Mouse (Mus musculus) MEL (cell line): ENCODE measurements around the gene Ano6. TPM values are rescaled to one million over a fixed set of nuclear protein-coding genes. Genes with fewer than 3 reads are reported as not detected.

ENCODE experiments used
- DNase-seq: peaks from one replicate; pipeline ENCODE4 v3.0.0; 2011; ENCODE audit warnings: low read depth, low spot score
- H3K27ac ChIP-seq: 2 replicates; pipeline ENCODE4 v1.5.1; 2012; ENCODE audit warnings: low read depth, mild to moderate bottlenecking, control low read depth, low read length, moderate library complexity; ENCODE audit not compliant: control insufficient read depth
- H3K27me3 ChIP-seq, 2 experiments: fragments of 150-350 bp in 1 of 2; sonication (generic) in 1 of 2; 2 replicates each; pipeline ENCODE4 v1.6.1; 2012; ENCODE audit warnings: low read length in 2 of 2, mild to moderate bottlenecking in 2 of 2, improper control_type of control experiment in 1 of 2, moderate library complexity in 1 of 2; ENCODE audit not compliant: insufficient read depth in 2 of 2, control insufficient read depth in 1 of 2
- H3K36me3 ChIP-seq, 2 experiments: 2 replicates each; pipeline ENCODE4 v1.6.1; 2012 to 2014; ENCODE audit warnings: low read length in 2 of 2, improper control_type of control experiment in 1 of 2, inconsistent platforms in 1 of 2, mild to moderate bottlenecking in 1 of 2; ENCODE audit not compliant: insufficient read depth in 2 of 2, control insufficient read depth in 1 of 2
- H3K4me1 ChIP-seq, 2 experiments: fragments of 150-350 bp in 1 of 2; sonication (generic) in 1 of 2; 2 replicates each; pipeline ENCODE4 v1.6.1; 2012; ENCODE audit warnings: low read length in 2 of 2, improper control_type of control experiment in 1 of 2, mild to moderate bottlenecking in 1 of 2; ENCODE audit not compliant: insufficient read depth in 2 of 2, control insufficient read depth in 1 of 2
- H3K4me3 ChIP-seq, 2 experiments: fragments of 150-350 bp in 1 of 2; sonication (generic) in 1 of 2; 2 replicates each; pipeline ENCODE4 v1.5.1; 2012; ENCODE audit warnings: low read depth in 2 of 2, low read length in 2 of 2, mild to moderate bottlenecking in 2 of 2, moderate library complexity in 2 of 2, control low read depth in 1 of 2, improper control_type of control experiment in 1 of 2; ENCODE audit not compliant: control insufficient read depth in 1 of 2, insufficient read depth in 1 of 2
- H3K79me2 ChIP-seq: 2 replicates; pipeline ENCODE4 v1.6.1; 2012; ENCODE audit warnings: mild to moderate bottlenecking, low read length, moderate library complexity; ENCODE audit not compliant: control insufficient read depth, poor library complexity, insufficient read depth
- H3K9ac ChIP-seq: 2 replicates; pipeline ENCODE4 v1.6.1; 2012; ENCODE audit warnings: low read depth, mild to moderate bottlenecking, control low read depth, low read length, moderate library complexity; ENCODE audit not compliant: control insufficient read depth, poor library complexity, severe bottlenecking
- H3K9me3 ChIP-seq: fragments of 150-350 bp; sonication (generic); replicated peaks from 2 replicates; pipeline ENCODE4 v1.6.1; 2012; ENCODE audit warnings: mild to moderate bottlenecking, low read length, improper control_type of control experiment, moderate library complexity; ENCODE audit not compliant: insufficient read depth
- BHLHE40 ChIP-seq: IDR thresholded peaks from 2 replicates; pipeline ENCODE4 v1.6.1; 2012; ENCODE audit warnings: low read depth, mild to moderate bottlenecking, inconsistent platforms, low read length, improper control_type of control experiment, borderline replicate concordance
- ELF1 ChIP-seq: IDR thresholded peaks from 2 replicates; pipeline ENCODE4 v1.6.1; 2014; ENCODE audit warnings: low read depth, mild to moderate bottlenecking, inconsistent platforms, low read length, improper control_type of control experiment, moderate library complexity
- EP300 ChIP-seq, 2 experiments: IDR thresholded peaks; 2 replicates each; pipeline ENCODE4 v1.6.1; 2011; ENCODE audit warnings: improper control_type of control experiment in 2 of 2, low read length in 2 of 2, low read depth in 1 of 2, mild to moderate bottlenecking in 1 of 2
- ETS1 ChIP-seq: IDR thresholded peaks from 2 replicates; pipeline ENCODE4 v1.6.1; 2012; ENCODE audit warnings: low read depth, mild to moderate bottlenecking, inconsistent platforms, low read length, improper control_type of control experiment, moderate library complexity
- GATA1 ChIP-seq: IDR thresholded peaks from 2 replicates; pipeline ENCODE4 v1.6.1; 2011; ENCODE audit warnings: low read depth, low read length, improper control_type of control experiment
- JUND ChIP-seq: IDR thresholded peaks from 2 replicates; pipeline ENCODE4 v1.6.1; 2011; ENCODE audit warnings: low read depth, mild to moderate bottlenecking, improper control_type of control experiment, low read length
- MEF2A ChIP-seq: IDR thresholded peaks from 2 replicates; pipeline ENCODE4 v1.6.1; 2014; ENCODE audit warnings: low read depth, mild to moderate bottlenecking, inconsistent platforms, low read length, improper control_type of control experiment; ENCODE audit not compliant: poor library complexity, insufficient replicate concordance, severe bottlenecking; ENCODE audit errors: extremely low read depth
- MXI1 ChIP-seq: IDR thresholded peaks from 2 replicates; pipeline ENCODE4 v1.6.1; 2011; ENCODE audit warnings: mild to moderate bottlenecking, low read depth, low read length, improper control_type of control experiment
- NRF1 ChIP-seq: IDR thresholded peaks from 2 replicates; pipeline ENCODE4 v1.6.1; 2014; ENCODE audit warnings: low read depth, mild to moderate bottlenecking, inconsistent platforms, low read length, improper control_type of control experiment, moderate library complexity; ENCODE audit not compliant: poor library complexity, insufficient read depth, severe bottlenecking
- RAD21 ChIP-seq: IDR thresholded peaks from 2 replicates; pipeline ENCODE4 v1.6.1; 2011; ENCODE audit warnings: mild to moderate bottlenecking, low read depth, low read length, improper control_type of control experiment
- RCOR1 ChIP-seq: IDR thresholded peaks from 2 replicates; pipeline ENCODE4 v1.6.1; 2012; ENCODE audit warnings: low read depth, mild to moderate bottlenecking, inconsistent platforms, low read length, improper control_type of control experiment
- SMC3 ChIP-seq: IDR thresholded peaks from 2 replicates; pipeline ENCODE4 v1.6.1; 2011; ENCODE audit warnings: low read depth, low read length, improper control_type of control experiment
- TCF12 ChIP-seq: IDR thresholded peaks from 2 replicates; pipeline ENCODE4 v1.6.1; 2014; ENCODE audit warnings: low read depth, mild to moderate bottlenecking, inconsistent platforms, low read length, improper control_type of control experiment, moderate library complexity
- USF1 ChIP-seq: IDR thresholded peaks from 2 replicates; pipeline ENCODE4 v1.6.1; 2014; ENCODE audit warnings: low read depth, mild to moderate bottlenecking, inconsistent platforms, low read length, improper control_type of control experiment, moderate library complexity
- ZKSCAN1 ChIP-seq: IDR thresholded peaks from 2 replicates; pipeline ENCODE4 v1.6.1; 2012; ENCODE audit warnings: low read depth, mild to moderate bottlenecking, inconsistent platforms, low read length, improper control_type of control experiment, moderate library complexity
- ZMIZ1 ChIP-seq: IDR thresholded peaks from 2 replicates; pipeline ENCODE4 v1.6.1; 2012; ENCODE audit warnings: low read depth, mild to moderate bottlenecking, inconsistent platforms, low read length, improper control_type of control experiment, moderate library complexity
- polyA plus RNA-seq, 2 experiments: library from polyadenylated mRNA; stranded (reverse) in 1 of 2; unstranded in 1 of 2; fragments of >175 nt in 1 of 2; fragments of >200 nt in 1 of 2; gene quantifications; 2 replicates each; pipeline versions ENCODE4 v1.2.1 to v1.2.4; 2012; ENCODE audit warnings: low replicate concordance in 2 of 2, low read depth in 1 of 2; ENCODE audit not compliant: insufficient read length in 2 of 2, insufficient read depth in 1 of 2, missing spikeins in 1 of 2
- total RNA-seq: library from RNA; depleted of rRNA; stranded (reverse); fragments of 300-350 nt; gene quantifications from 2 replicates; pipeline ENCODE4 v1.2.3, GENCODE M21; 2012

The Ano6 gene
- total and polyA plus RNA-seq, 3 experiments = 54.8 to 66.6 (median 61.4) TPM

- Histone ChIP-seq H3K4me3 (no peak overlapping the region), H3K4me1 (peaks cover 9 to 37% of the 10 kb centered on the region in 2 experiments)
These were observed 116.7 kb downstream of the Ano6 start for GRCm38 (mm10) chr15:95907337-95907736.

GRCm38 (mm10) chr15:95907909-95908308 is 117.3 kb downstream of the Ano6 start:
- H3K27ac ChIP-seq = no peak overlapping the region
- H3K36me3 ChIP-seq = peaks cover 10 to 39% of the 10 kb centered on the region in 2 experiments
- H3K79me2 ChIP-seq = peaks cover 3% of the 10 kb centered on the region; the same call in 1 of the 2 replicates
- no peak overlapping the region for H3K4me3 ChIP-seq
- no peaks in the 10 kb centered on the region for H3K9me3 ChIP-seq
- H3K4me1 ChIP-seq = peaks cover 9 to 37% of the 10 kb centered on the region in 2 experiments
- TF ChIP-seq USF1 (no peak), MXI1 (no peak), RAD21 (no peak), SMC3 (no peak), ZKSCAN1 (no peak), RCOR1 (0 out of 2 replicates have a peak, but pooled peaks have one; percentile 9), MEF2A (no peak), TCF12 (no peak), NRF1 (no peak), EP300 (IDR thresholded peaks at IDR 0.05; ENCODE audit: low read depth in 1 of 2, low read length in 2 of 2) (peak in 1 of 2 experiments; percentile 30; a peak in 1 of 4 replicates), BHLHE40 (no peak), JUND (no peak), ELF1 (no peak), GATA1 (no peak), ETS1 (0 out of 2 replicates have a peak, but pooled peaks have one; percentile 12)
- TF ChIP-seq, all 39 proteins: peak for 3
- Histone ChIP-seq H3K9ac (no peak overlapping the region), H3K27me3 (no peaks in the 10 kb centered on the region)
- peak; percentile 25 for DNase-seq

More at GRCm38 (mm10) chr15:95907337-95907736, 116.7 kb downstream of the Ano6 start:
- Histone ChIP-seq H3K9ac (no peak overlapping the region), H3K36me3 (peaks cover 10 to 39% of the 10 kb centered on the region in 2 experiments), H3K27ac (no peak overlapping the region), H3K9me3 (no peaks in the 10 kb centered on the region), H3K27me3 (no peaks in the 10 kb centered on the region), H3K79me2 (peaks cover 3% of the 10 kb centered on the region; the same call in 1 of the 2 replicates)
- DNase-seq = no peak
- TF ChIP-seq ETS1 = no peak
- TF ChIP-seq ZMIZ1 = no peak
